Mouse (Mus musculus): ENCODE results near the gene Gm10392.
"Not testable (repeated sequence)": the region's sequence is repeated elsewhere in the genome, so short reads cannot be mapped to it uniquely, and the experiment has no call there.

Gene Gm10392

DNA sequence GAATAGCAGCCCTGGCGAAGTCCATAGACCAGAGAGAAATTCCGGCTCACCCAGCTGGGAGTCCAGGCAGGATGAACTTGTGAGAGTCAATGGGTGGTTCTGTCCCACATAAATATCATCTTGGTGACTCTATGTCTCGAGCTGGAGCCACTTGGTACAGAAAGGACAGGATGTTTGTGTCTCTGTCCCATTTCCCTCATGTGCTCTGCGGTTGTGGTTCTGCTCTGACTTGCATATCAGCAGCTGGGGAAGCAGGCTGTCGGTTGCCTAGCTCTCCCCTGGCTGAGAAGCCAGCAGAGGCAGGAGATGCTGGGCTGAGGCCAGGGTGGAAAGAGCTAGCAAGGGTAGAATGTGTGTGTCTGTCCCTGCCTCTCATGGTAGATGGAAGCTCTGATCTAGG is at the start of gene Gm10392:
TSS of gene Gm10392 (minus strand) at position 156 of the 400 bp plus-strand sequence.
- peak in 1 of 2 experiments; percentile 22 for DNase-seq

DNA sequence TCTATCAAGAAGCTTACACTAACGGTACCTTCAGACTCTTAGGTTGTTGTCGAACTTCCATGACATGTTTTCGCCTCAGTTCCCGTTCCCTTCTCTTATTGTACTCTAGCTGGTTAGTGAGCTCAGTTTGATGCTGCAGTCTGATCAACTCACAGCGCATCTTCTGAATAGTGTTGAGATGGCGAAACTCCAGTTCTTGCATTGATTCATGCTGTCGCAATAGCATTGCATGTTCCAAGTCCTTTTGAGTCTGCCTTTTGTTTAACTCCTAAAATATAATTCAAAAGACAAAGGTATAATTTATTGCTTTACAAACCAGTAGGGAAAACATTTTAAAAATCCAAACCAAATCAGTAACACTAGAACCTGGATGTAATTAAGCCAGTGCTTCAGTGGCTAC is 26.3 kb upstream of the Gm10392 start:
- DNase-seq = no peak

DNA sequence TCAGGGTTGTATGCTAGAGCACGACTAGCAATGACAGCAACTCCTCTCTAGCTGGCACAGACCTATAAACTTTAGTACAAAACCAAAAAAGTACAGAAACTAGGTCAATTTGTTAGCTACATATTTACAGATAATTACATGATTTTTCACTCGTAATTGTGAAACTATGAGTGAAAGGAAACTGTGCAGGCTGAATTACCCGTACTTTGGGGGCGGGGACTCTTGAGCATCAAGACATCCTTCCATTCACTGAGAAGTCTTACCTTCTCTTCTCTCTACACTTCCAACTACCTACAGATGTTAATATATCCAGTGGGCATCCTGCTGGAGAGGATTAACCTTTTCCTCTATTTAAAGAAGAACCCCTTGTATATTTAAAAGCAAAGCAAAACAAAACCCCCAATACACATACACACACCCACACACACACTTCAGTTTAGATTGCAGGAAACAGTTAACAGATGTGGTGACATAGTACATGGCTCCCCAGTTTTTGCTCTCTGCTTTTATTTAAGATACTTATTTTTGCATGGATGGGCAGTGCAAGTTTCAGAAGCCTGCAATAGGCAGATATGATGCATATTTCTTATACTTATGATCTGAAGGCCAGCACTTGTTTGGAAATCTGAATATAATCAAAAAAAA is 13.3 kb upstream of the Gm10392 start:
- no peak for DNase-seq

DNA sequence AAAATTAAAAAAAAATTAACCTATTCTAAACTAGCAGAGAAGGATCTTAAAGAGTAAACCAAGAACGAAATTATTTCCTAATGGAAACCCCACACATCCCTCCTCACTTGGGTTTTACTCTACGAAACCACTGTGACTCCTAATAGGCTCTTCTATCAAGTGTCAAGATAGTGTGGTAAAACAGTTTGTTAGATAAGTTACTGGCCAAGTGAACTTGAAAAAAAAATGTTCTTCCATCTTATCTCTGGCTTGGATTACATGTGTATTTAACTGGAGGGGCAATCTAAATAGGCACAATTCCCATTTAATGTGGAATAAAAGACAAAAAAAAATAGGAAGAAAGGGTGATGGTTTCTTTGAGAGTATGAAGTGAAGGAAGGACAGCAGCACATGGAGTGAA is 11.9 kb upstream of the Gm10392 start:
- DNase-seq = no peak

DNA sequence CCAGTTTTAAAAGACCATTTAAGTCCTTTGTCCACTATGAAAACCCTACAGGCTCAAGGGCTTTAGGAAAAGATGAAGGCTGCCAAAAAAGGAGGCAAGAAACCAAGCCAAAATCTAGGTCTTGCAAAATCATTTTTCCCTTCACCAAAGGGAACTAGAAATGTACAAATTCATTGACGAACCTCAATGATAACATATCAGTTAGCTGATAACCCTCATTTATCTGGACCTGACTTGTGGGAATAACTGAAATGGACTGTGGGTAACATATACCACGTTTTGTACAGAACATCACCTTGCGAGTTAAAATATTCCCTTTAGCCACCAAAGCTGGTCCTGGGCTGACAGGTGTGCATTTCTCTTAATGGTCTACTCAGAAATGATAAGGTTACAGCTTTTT is 10.6 kb upstream of the Gm10392 start:
- no peak for DNase-seq

DNA sequence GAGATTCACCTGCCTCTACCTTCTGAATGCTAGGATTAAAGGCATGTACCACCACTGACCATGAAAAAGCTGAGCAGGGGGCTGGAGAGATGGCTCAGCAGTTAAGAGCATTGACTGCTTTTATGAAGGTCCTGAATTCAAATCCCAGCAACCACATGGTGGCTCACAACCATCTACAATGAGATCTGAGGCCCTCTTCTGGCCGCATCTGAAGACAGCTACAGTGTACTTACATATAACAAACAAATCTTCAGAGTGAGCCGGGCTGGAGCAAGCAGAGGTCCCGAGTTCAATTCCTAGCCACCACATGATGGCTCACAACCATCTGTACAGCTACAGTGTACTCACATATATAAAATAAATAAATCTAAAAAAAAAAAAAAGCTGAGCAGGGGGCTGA is 9.4 kb upstream of the Gm10392 start:
- DNase-seq = not testable (repeated sequence)

DNA sequence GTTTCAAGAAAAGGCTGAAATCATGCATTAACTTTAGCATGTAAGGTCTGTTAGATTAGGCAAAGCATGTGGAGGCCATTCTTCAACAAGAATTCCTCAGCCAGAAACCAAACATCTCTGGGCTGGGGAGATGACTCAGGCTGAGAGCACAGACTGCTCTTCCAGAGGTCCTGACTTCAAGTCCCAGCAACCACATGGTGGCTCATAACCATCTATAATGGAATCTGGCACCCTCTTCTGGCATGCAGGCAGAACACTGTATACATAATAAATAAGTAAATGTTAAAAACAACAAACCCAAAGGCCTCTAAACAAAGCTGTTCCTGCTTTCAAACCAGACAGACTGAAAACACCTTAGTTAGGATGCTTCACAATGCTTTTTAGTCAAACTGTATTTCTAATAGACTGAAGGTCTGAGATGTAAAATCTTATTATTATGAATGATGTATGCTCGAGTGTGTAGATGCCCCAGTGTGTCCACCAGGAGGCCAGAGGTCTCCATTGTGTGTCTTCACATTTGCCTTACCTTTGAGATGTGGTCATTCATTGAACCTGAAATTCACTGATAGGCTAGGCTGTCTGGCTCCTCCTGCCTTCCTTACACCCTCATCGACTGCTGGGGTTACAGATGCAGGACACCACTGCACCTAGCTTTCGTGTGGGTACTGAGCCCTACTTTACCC is 6.9 kb upstream of the Gm10392 start:
- no peak for DNase-seq

DNA sequence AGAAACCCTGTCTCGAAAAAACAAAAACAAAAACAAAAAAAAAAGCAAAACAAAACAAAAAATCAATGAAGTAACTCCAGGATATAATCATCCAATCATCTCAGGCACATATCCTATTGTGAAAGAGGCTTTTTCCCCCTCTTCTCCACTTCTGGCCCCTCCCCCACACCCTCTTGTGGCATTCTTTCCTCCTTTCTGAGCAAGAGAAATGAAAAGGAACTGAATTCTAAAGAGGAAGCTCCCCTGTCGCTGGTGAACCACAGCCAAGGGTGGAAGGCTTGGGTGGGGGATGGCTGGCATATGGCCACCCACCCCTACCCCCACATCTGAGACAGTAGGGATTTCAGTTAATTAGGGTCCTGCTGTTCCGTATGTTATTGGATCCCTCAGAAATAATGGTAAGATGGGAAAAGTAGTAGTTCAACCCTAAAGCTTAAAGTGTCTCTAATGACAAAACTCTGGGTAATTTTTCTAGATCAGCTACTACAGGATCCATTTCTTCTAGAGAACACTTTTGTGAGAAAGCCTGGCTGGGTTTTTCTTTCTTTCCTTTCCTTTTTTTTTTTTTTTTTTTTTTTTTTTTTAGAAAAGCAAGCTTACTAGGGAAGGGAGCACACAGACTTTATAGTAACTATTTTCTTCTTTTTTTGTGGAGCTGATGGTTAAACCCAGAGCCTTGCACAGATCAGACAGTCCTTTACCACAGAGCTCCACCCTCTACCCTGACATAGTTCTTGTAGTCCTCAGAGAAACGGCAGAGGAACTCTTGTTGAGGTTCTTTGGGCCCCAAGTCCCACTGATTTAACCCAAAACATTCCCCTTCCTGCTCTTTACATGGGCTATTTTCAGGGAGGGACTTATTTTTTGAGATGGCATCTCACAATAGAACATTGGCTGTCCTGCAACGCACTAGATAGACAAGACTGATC is 1.9 kb upstream of the Gm10392 start:
- peak in 1 of 2 experiments; percentile 52 for DNase-seq

DNA sequence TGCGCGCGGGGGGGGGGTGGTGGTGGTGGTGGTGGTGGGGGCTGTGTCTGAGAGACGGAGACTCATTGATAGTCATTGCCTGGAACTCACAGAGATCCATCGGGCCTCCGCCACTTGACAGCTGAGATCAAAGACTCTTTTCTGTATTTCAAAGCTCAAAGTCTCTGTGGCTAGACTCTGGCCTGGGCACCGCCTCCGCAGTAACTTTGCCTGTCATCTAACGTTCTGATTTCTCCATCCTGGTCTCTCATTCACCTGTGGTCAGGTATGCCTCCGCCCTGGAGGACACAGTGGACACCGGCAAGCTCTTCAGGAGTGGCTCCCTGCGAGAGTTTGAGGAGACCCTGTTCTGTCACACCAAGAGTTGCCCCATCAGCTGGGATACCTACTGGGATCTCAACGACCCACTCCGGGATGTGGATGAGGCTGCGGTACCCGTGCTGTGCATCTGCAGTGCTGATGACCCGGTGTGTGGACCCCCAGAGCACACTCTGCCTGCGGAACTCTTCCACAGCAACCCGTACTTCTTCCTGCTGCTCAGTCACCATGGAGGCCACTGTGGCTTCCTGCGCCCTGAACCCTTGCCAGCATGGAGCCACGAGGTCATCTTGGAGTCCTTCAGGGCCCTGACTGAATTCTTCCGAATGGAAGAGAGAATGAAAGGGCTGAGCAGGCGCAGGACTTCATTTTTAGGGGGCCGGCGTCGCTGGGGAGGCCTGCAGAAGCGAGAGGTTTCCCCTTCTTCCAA is 773 bp downstream of the Gm10392 start:
- peak in 1 of 2 experiments; percentile 15 for DNase-seq

DNA sequence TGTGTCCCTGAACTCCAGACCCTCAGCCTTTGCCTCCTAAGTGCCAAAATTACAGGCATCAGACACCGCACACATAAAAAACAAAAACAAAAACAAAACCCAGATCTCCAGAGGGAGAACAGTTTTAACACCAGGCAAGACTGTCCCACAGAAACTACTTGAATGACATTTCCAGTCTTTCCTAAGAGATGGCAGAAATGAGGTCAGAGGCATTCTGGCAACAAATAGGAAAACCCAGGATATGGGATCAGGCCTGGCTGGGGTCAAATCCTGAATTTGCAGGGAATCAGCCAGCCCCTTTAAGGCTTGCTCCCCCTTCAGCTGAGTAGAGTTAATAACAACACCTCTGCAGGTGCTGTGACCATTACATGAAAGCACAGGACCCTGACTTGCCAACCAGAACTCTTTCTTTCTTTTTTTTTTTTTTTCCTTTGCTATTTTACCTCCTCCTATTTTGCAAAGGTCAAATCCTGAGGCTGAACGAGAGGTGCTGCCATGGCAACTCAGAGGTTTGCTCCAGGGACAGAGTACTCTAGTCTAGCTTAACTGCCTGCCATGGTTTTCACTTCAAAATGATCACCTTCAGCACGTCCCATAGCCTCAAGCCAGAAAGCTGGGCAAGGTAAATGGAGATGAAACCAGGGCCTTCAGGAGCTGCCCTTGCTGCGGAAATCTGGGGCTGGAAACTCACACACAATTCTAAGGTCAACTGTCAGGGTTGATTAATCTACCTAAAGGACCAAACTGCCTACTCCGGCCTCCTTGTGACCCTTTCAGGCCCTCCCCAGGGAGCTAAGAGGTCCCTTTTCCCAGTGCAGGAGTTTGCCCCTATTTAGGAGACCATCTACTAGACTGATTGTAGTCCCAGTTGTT is 2.2 kb downstream of the Gm10392 start:
- peak in 1 of 2 experiments; percentile 18 for DNase-seq

DNA sequence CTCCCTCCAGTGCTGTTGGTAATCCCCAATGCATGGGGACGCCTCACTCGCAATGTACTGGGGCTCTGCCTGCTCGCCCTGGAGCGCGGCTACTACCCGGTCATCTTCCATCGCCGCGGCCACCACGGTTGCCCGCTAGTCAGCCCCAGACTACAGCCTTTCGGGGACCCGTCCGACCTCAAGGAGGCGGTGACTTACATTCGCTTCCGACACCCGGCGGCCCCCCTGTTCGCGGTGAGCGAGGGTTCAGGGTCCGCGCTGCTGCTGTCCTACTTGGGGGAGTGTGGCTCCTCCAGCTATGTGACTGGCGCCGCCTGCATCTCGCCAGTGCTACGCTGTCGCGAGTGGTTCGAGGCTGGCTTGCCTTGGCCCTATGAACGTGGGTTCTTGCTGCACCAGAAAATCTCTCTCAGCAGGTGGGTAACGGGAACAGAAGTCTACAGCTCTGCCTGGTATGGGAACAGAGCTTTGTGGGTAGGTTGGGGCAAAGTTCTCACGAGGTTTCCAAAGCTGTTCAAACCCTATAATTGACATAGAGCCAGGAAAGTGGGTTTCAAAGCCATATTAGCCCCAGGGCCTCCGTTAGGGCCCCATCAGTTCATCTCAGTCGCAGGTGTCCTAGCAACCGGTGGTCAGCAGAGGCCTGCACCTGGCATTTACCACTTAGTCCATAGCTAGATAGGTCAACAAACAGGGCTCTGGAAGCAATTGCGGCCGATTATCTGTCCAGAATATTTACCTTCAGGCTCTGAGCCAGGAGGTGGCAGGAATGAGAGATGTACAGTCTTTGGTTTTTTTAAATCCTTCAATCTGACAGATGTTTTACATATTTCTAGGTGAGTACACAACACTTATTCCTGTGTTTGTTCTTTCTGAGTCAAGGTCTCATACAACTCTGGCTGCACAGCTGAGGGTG is 3.1 kb downstream of the Gm10392 start, which contains the start of gene Trp53i13:
TSS of gene Trp53i13 (minus strand) at position 344 of the 916 bp plus-strand sequence.
- DNase-seq = no peak

DNA sequence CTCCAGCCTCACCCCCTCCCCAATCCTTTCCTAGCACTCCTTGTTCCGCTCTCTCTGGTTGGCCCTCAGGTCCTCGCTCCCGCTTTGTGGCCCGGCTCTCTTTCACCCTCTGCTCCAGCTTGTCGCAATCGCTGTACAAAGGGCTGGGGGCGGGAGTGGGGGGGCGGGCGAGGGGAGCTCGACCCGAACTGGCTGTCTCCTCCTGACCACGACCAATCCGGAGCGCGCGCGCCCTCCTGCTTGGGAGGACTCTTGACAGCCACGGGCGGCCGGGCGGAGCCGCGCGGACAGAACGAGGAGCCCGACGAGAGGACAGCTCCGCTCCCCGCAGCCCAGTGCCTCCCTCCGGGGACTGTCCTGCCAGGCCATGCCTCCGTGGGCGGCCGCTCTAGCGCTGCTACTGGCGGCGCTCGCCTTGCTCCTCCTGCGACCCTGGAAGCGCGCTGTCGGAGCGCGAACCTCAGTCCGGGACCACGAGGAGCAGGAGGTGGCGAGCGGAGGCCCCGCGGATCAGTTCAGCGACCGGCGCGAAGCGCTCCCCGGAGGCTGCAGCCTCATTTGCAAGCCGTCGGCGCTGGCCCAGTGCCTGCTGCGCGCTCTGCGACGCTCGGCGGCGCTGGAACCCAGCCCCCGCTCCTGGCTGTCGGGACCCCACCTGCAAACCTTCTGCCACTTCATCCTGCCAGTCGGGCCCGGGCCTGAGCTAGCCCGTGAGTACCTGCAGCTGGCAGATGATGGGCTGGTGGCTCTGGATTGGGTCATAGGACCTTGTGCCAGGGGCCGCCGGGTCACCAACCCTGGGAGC is 4.0 kb downstream of the Gm10392 start, which contains the start of gene Abhd15:
TSS of gene Abhd15 (plus strand) at position 290 of the 805 bp plus-strand sequence.
- DNase-seq = peak; percentile 84 to 90

DNA sequence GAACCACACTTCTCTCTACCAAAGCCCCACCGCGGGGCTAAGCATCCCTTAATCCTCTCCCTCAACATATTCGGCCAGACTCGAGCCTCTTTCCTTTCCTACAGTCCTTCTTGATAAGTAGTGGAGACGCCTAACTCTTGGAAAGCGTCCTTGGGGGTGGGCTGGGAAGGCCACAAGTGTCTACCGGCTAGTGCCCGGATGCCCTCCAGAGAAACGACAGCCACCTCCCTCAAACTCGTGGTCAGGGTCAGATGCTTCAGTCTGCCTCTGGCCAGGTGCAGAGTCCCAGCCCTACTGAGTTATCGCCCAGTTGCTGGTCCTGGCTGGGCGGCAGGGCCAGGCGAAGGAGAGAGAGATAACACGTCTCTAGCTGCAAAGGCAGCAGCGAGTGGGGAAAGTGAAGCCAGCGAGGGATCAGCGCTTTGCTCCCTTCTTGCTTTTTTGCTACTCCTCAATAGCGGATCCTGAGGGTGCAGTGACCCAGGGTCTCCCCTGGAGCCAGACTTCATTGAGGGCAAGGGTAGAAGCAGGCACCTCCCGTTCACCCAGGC is 4.6 kb downstream of the Gm10392 start:
- no peak for DNase-seq

DNA sequence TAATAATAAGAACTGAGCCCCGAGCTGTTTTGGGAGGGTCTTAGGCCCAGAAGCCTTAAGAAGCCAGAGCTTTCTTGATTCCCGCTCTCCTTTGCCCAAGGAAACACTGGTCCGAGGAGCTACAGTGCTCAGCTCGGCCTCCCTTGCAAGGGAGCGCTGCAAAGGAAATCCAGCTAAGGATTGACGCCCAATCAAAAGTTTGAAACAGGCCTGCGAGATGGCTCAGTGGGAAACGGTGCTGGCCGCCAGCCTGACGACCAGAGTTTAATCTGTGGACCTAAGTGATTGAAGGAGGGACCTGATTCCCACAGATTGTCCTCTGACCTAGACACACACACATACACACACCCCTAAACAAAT is 5.2 kb downstream of the Gm10392 start:
- DNase-seq = peak; percentile 33 to 54

DNA sequence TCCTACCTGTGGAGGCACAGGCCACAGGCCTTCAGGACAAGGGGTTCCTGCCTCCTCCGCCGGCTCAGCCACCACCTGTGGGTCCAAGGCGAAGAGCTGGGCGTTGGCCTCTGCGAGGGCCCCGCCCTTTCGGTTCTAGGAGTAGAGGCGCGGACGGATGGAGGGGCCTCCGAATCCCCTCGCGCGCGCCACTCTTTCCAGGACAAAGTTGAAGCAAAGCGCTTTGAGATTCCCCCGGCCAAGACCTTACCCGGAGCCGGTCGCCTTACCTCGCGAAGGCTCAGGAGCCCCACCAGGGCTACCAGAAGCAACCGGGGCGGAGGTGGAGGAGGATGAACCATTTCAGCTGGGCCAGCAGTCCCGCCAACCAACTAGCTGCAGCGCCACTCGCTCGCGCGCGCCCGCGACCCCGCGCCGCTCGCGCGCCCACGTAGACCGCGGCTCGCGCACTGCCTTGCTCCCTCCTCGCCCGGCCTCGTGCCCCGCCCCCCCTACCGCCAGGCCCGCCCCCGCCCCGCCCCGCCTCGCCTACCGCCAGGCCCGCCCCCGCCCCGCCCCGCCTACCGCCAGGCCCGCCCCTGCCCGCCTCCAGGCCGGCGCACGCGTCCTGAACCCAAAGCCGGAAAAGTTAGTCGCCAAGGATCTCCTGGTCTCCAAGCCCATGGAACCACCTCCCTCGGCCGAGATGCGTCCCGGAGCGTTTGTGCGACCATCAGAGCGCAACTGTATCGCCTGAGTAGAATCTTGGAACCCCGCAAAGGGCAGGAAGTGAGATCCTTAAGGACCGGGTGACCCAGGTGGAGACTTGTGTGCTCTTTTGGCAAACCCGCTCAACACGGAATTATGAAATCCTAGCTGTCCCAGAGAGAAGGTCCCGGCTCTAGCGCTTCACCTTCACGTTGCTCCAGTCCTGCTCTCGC is 5.8 kb downstream of the Gm10392 start:
- peak; percentile 92 to 95 for DNase-seq

DNA sequence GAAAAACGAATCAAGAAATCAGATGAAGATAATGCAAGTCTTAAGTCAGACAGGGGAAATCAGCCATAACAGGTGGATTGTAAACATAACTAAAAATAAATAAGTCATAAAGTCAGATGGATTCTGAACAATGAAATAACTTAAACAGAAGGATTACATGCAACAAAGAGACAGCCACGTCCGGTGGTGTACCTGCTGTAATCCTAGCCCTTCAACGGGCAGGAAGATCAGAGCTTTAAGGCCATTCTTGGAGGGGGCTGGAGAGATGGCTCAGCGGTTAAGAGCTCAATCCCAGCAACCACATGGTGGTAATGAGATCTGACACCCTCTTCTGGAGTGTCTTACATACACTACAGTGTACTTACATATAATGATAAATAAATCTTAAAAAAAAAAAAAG is 7.7 kb downstream of the Gm10392 start:
- DNase-seq = no peak

DNA sequence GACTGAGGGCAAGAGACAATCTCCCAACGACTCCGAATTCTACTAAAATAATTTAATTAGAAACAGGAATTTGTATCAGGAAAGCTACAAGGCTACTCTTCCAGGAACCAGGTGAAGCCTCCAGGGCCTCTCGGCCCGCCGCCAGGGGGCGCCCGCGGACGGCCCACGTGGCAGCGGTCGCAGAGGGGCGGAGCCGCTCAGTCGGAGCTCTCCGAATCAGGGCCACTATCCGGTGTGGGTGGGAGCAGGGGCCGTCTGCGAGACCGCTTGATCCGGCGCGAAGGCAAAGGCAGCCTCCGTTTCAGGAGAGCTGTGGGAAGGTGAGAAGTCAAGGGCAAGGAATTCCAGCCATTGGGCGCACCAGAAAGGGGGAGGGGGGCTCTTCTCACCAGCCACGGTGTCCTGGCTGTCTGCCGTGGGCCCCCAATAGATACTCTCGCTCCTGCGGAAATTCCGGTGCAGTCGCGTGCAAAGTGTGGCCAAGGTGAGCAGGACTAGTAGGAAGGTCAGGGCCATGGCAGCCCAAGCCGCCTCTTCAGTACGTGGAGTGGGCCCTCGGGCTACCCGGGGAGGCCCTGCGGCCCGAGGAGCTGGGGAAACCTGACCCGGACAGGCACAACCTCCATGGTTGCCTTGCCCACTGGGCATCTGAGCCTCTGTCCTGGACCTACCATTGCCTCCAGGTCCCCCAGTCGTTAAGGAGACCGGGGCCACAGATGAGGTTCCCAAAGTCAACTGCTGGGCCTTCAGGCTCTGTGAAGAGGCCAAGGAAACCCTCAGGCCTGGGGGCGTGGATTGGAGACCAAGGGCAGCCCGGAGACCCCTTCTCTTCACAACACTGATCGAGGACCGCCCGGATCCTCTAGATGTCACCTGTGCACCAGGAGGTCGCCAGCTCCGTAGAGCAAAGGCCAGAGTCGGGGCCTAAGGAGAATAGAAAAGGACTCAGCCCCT is 10.7 kb downstream of the Gm10392 start:
- DNase-seq = peak; percentile 91 to 95

Data from kidney, postnatal 4 days (tissue).